Comparison of ENCODE assay signal across 29 mouse cellular contexts in the genomic region with DNA sequence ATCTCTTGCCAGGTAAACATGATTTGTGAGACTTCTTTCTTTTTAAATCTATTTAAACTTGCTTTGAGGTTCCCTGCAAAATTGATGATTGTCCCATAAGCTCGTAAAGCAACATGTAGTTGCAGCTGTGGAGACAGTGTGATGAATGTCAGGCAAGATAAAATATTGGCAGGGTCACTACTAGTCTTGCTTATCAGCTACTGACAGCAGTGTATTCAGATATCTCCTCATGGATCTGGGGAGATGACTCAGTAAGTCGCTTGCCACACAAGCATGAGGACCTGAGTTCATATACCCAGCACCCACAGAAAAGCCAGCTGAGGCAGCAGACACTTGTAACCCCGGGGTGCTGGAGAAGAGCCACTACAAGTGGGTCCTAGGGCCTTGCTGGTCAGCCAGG. TPM values are rescaled to one million over a fixed set of nuclear protein-coding genes. Genes with fewer than 3 reads are reported as not detected.
DNase-seq lines count a peak whose midpoint lies in the region; ATAC-seq and TF ChIP-seq lines count a peak whose summit lies in the region.
"Had no signal": no experiment of that assay in that cellular context is flagged by ENCODE, and none has a peak within 500 bp of the region (broad histone marks: within the 10 kb centered on the region; RNA-seq: fewer than 3 reads in every experiment).

No protein-coding gene starts in this region.

- no peaks in the 10 kb centered on the region for H3K9me3 ChIP-seq in liver, embryonic 16.5 days (replicated peaks; ENCODE audit: control insufficient read depth, low read length)
- no peaks in the 10 kb centered on the region for H3K9me3 ChIP-seq in hindbrain, embryonic 11.5 days (ENCODE audit: control insufficient read depth, low read length)
- H3K9me3 ChIP-seq in kidney, embryonic 14.5 days (ENCODE audit: control insufficient read depth, low read length) = no peaks in the 10 kb centered on the region
- H3K9me3 ChIP-seq: heart, embryonic 12.5 days; hindbrain, embryonic 15.5 days; lung, embryonic 15.5 days; midbrain, embryonic 10.5 days; midbrain, embryonic 15.5 days; neural tube, embryonic 15.5 days; stomach, embryonic 15.5 days had no signal

- no peak overlapping the region for H3K4me2 ChIP-seq in liver, embryonic 16.5 days (ENCODE audit: low read depth, low read length)
- no peak overlapping the region for H3K4me2 ChIP-seq in hindbrain, embryonic 11.5 days (replicated peaks; ENCODE audit: low read depth, low read length)
- no peak overlapping the region for H3K4me2 ChIP-seq in kidney, embryonic 14.5 days (replicated peaks; ENCODE audit: low read depth, low read length)
- H3K4me2 ChIP-seq: embryonic facial prominence, embryonic 13.5 days; heart, embryonic 12.5 days; hindbrain, embryonic 15.5 days; lung, embryonic 15.5 days; midbrain, embryonic 15.5 days; neural tube, embryonic 15.5 days; stomach, embryonic 15.5 days had no signal

- DNase-seq in adrenal gland, adult 2 months = peak; percentile 48
- DNase-seq in adrenal gland, postnatal 4 days (ENCODE audit: low spot score in 2 of 2) = no peak
- DNase-seq in thymus, adult 2 months = no peak
- DNase-seq in thymus, postnatal 10 days (ENCODE audit: low spot score in 2 of 2) = no peak
- DNase-seq in hindbrain, embryonic 11.5 days (ENCODE audit: low spot score) = no peak
- DNase-seq in heart, postnatal 14 days = no peak
- DNase-seq: cerebellum, adult 11-12 months; cerebellum, postnatal 10 days; heart, adult 2 months; kidney, adult 2 months; kidney, postnatal 4 days; left cerebral cortex, postnatal 4 days; lung, postnatal 36 days; right cerebral cortex, postnatal 25 days; thymus, adult 18-20 months had no signal

- H3K9ac ChIP-seq in liver, embryonic 16.5 days (ENCODE audit: low read depth, low read length) = no peak overlapping the region
- no peak overlapping the region for H3K9ac ChIP-seq in hindbrain, embryonic 11.5 days (ENCODE audit: low read depth, low read length)
- H3K9ac ChIP-seq in kidney, embryonic 14.5 days (ENCODE audit: low read depth, low read length) = no peak overlapping the region
- H3K9ac ChIP-seq: embryonic facial prominence, embryonic 13.5 days; heart, embryonic 12.5 days; hindbrain, embryonic 15.5 days; lung, embryonic 15.5 days; midbrain, embryonic 15.5 days; neural tube, embryonic 15.5 days; stomach, embryonic 15.5 days had no signal

- H3K4me1 ChIP-seq in thymus, adult 2 months (replicated peaks; ENCODE audit: control insufficient read depth, insufficient read depth, low read length) = peaks cover 77% of the 10 kb centered on the region
- peaks cover 10% of the 10 kb centered on the region for H3K4me1 ChIP-seq in liver, embryonic 16.5 days (ENCODE audit: control insufficient read depth, low read depth, low read length)
- H3K4me1 ChIP-seq in hindbrain, embryonic 11.5 days (replicated peaks; ENCODE audit: control insufficient read depth, insufficient read depth, low read length) = no peaks in the 10 kb centered on the region
- no peaks in the 10 kb centered on the region for H3K4me1 ChIP-seq in kidney, embryonic 14.5 days (ENCODE audit: control insufficient read depth, insufficient read depth, low read length)
- H3K4me1 ChIP-seq: hindbrain, embryonic 15.5 days; lung, embryonic 15.5 days; midbrain, embryonic 10.5 days; midbrain, embryonic 15.5 days; neural tube, embryonic 15.5 days; stomach, embryonic 15.5 days had no signal

- no peak for TF ChIP-seq CTCF in thymus, adult 2 months (IDR thresholded peaks at IDR 0.05; ENCODE audit: borderline replicate concordance, control insufficient read depth, extremely low read depth, insufficient read depth, low read length, poor library complexity)

- no peaks in the 10 kb centered on the region for H3K27me3 ChIP-seq in thymus, adult 2 months (ENCODE audit: control insufficient read depth, insufficient read depth, low read length)
- H3K27me3 ChIP-seq in liver, embryonic 16.5 days (ENCODE audit: control insufficient read depth, insufficient read depth, low read depth, low read length) = no peaks in the 10 kb centered on the region
- no peaks in the 10 kb centered on the region for H3K27me3 ChIP-seq in hindbrain, embryonic 11.5 days (ENCODE audit: control insufficient read depth, insufficient read depth, low read length)
- H3K27me3 ChIP-seq in kidney, embryonic 14.5 days (ENCODE audit: control insufficient read depth, insufficient read depth, low read length) = no peaks in the 10 kb centered on the region
- H3K27me3 ChIP-seq: embryonic facial prominence, embryonic 13.5 days; heart, embryonic 12.5 days; hindbrain, embryonic 15.5 days; lung, embryonic 15.5 days; midbrain, embryonic 15.5 days; neural tube, embryonic 15.5 days; stomach, embryonic 15.5 days had no signal

- no peak for TF ChIP-seq POLR2A in thymus, adult 2 months (IDR thresholded peaks at IDR 0.05; ENCODE audit: control insufficient read depth, extremely low read depth, insufficient read depth, low read length, poor library complexity)

- ATAC-seq in liver, embryonic 16.5 days (ENCODE audit: low read depth) = peak; percentile 78
- ATAC-seq in hindbrain, embryonic 11.5 days (ENCODE audit: low FRiP score) = no peak
- ATAC-seq in kidney, embryonic 14.5 days (ENCODE audit: low FRiP score, low TSS enrichment) = no peak
- ATAC-seq: forebrain, embryonic 16.5 days; midbrain, embryonic 15.5 days had no signal

- H3K36me3 ChIP-seq in thymus, adult 2 months (ENCODE audit: control insufficient read depth, insufficient read depth, low read length) = no peaks in the 10 kb centered on the region
- no peaks in the 10 kb centered on the region for H3K36me3 ChIP-seq in liver, embryonic 16.5 days (ENCODE audit: control insufficient read depth, insufficient read depth)
- no peaks in the 10 kb centered on the region for H3K36me3 ChIP-seq in hindbrain, embryonic 11.5 days (ENCODE audit: control insufficient read depth, insufficient read depth, low read length)
- H3K36me3 ChIP-seq in kidney, embryonic 14.5 days (ENCODE audit: control insufficient read depth, insufficient read depth, low read length) = no peaks in the 10 kb centered on the region
- H3K36me3 ChIP-seq: embryonic facial prominence, embryonic 13.5 days; heart, embryonic 12.5 days; hindbrain, embryonic 15.5 days; lung, embryonic 15.5 days; midbrain, embryonic 10.5 days; midbrain, embryonic 15.5 days; neural tube, embryonic 15.5 days; stomach, embryonic 15.5 days had no signal

- intact Hi-C loops in heart, postnatal 14 days (cut with DNase I) = no loop called here

- 83% methylated on average over 3 of the region's 3 CpGs for WGBS in thymus, adult 2 months
- 21% methylated on average over 3 of the region's 3 CpGs for WGBS in liver, embryonic 16.5 days (ENCODE audit: insufficient replicate concordance)
- WGBS in hindbrain, embryonic 11.5 days = 87% methylated on average over 3 of the region's 3 CpGs
- WGBS in kidney, embryonic 14.5 days = 78% methylated on average over 3 of the region's 3 CpGs

- H3K4me3 ChIP-seq in thymus, adult 2 months (ENCODE audit: control insufficient read depth, insufficient read depth, low read length) = no peak overlapping the region
- H3K4me3 ChIP-seq in liver, embryonic 16.5 days (ENCODE audit: low read depth, low read length) = no peak overlapping the region
- H3K4me3 ChIP-seq in hindbrain, embryonic 11.5 days (ENCODE audit: low read depth, low read length) = no peak overlapping the region
- H3K4me3 ChIP-seq in kidney, embryonic 14.5 days (ENCODE audit: low read length) = no peak overlapping the region
- H3K4me3 ChIP-seq: embryonic facial prominence, embryonic 13.5 days; heart, adult 2 months; heart, embryonic 12.5 days; hindbrain, embryonic 15.5 days; lung, embryonic 15.5 days; midbrain, embryonic 10.5 days; midbrain, embryonic 15.5 days; neural tube, embryonic 15.5 days; stomach, embryonic 15.5 days had no signal

- peak overlapping the region; percentile 55; the same call in 1 of the 2 replicates for H3K27ac ChIP-seq in thymus, adult 2 months (ENCODE audit: control insufficient read depth, insufficient read depth, low read length)
- H3K27ac ChIP-seq in liver, embryonic 16.5 days (ENCODE audit: low read length) = no peak overlapping the region
- H3K27ac ChIP-seq in hindbrain, embryonic 11.5 days (ENCODE audit: low read depth, low read length) = no peak overlapping the region
- H3K27ac ChIP-seq in kidney, embryonic 14.5 days (ENCODE audit: low read depth, low read length) = no peak overlapping the region
- H3K27ac ChIP-seq: embryonic facial prominence, embryonic 13.5 days; heart, adult 2 months; hindbrain, embryonic 15.5 days; kidney, postnatal 0 days; lung, embryonic 15.5 days; midbrain, embryonic 10.5 days; midbrain, embryonic 15.5 days; neural tube, embryonic 15.5 days; stomach, embryonic 15.5 days had no signal

RNA-seq across cellular contexts. Expression of a gene that starts 44.2 kb away (rescaled TPM):
- 100 to 1,000 TPM; 150 to 186 TPM for total RNA-seq in adrenal gland, adult 2 months (2021)
- 10.0 and 13.1 TPM in 2 replicates for polyA plus RNA-seq in adrenal gland, adult 2 months (2012; rRNA removed)
- 100 to 1,000 TPM; 173 to 175 TPM for total RNA-seq in adrenal gland, postnatal 4 days (2021)
- 83.7 and 91.7 TPM in 2 replicates for polyA plus RNA-seq in thymus, adult 2 months (2012; rRNA removed)
- polyA plus RNA-seq in liver, embryonic 16.5 days (2015; fragmentation: Nextera tagmentation; extraction: Ambion mirVana) = 189 and 192 TPM in 2 replicates
- 356 and 362 TPM in 2 replicates for polyA plus RNA-seq in hindbrain, embryonic 11.5 days (2014; fragmentation: Nextera tagmentation; extraction: Ambion mirVana)
- 10 to 100 TPM; 44.1 to 53.6 TPM for total RNA-seq in heart, postnatal 14 days (2021)
- polyA plus RNA-seq in kidney, embryonic 14.5 days (2014; fragmentation: Nextera tagmentation; extraction: Ambion mirVana) = 346 and 377 TPM in 2 replicates

RNA-seq across cellular contexts. Expression of a gene that starts 48.5 kb away (rescaled TPM):
- 10 to 100 TPM in 1 of 2 experiments, under 1 TPM in 1; 0.41 to 10.0 TPM for total RNA-seq in adrenal gland, adult 2 months (2021)
- 38.1 and 64.4 TPM in 2 replicates for polyA plus RNA-seq in adrenal gland, adult 2 months (2012; rRNA removed)
- total RNA-seq in adrenal gland, postnatal 4 days (2021) = 1 to 10 TPM; 2.0 to 3.4 TPM
- polyA plus RNA-seq in thymus, adult 2 months (2012; rRNA removed) = 26.0 and 36.9 TPM in 2 replicates
- not detected in 2 replicates for polyA plus RNA-seq in liver, embryonic 16.5 days (2015; fragmentation: Nextera tagmentation; extraction: Ambion mirVana)
- polyA plus RNA-seq in hindbrain, embryonic 11.5 days (2014; fragmentation: Nextera tagmentation; extraction: Ambion mirVana) = 0.37 and 0.59 TPM in 2 replicates
- 1 to 10 TPM in 1 of 2 experiments, not detected in 1; 1.1 TPM for total RNA-seq in heart, postnatal 14 days (2021)
- polyA plus RNA-seq in kidney, embryonic 14.5 days (2014; fragmentation: Nextera tagmentation; extraction: Ambion mirVana) = 0.43 and 0.47 TPM in 2 replicates
- total RNA-seq: common myeloid progenitor, adult 5-6 weeks; hematopoietic stem cell, adult 5-6 weeks had no signal

Comparison
In these comparisons a context has a peak if more than half of its experiments do, and no peak if none do; other contexts are left out.
1. RNA of a gene that starts 48.5 kb away (polyA plus RNA-seq): 38.1 to 64.4 TPM in adrenal gland, adult 2 months and 26.0 to 36.9 TPM in thymus, adult 2 months; 0.43 to 0.47 TPM in kidney, embryonic 14.5 days, 0.37 to 0.59 TPM in hindbrain, embryonic 11.5 days and not detected in liver, embryonic 16.5 days; every median in the first group is over 10 times any median in the second.